Mouse (Mus musculus): ENCODE data around the gene Fastk.

The Fastk gene

GRCm38 (mm10) chr5:24444746-24445427 lies at the start of gene Fastk:
Gene Fastk (minus strand): TSS chr5:24445287.
- in situ Hi-C loops (cut with MboI; ENCODE audit: unreplicated experiment in 2 of 2), result no loop called here

GRCm38 (mm10) chr5:24492546-24493285 lies 47.6 kb upstream of the Fastk start:
- in situ Hi-C loops (cut with MboI; ENCODE audit: unreplicated experiment in 2 of 2), result loop anchor here in 1 of 2 experiments (25.0 kb wide), 1 partner anchor 330 kb away; the partner anchor contains the start of gene Nupl2

DNA sequence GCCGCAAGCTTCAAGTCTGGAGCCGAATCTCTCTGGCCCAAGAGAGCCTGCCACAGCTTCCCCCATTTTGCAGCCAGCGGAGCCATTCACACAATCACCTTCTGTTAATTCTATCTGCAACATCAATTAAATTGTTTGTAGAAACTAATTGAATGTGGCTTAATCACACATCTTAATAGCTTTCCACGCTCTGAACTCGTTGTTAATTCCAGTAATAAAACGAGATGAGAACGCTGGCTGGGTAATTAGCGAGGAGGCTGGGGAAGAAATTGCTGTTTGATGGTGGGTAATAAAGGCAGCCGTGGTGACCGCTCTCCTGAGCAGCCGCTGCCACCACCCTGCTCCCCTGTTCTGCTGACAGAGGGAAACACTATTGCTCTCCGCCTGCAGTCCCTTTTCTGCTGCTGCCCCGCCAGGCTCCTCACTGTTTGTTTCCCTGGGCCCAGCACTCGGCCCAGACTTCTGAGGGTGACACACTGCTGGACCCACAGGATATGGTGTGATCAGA lies 45.4 kb upstream of the Fastk start:
- in situ Hi-C loops (cut with MboI; ENCODE audit: unreplicated experiment in 2 of 2), result loop anchor here in 1 of 2 experiments (25.0 kb wide), 1 partner anchor 328 kb away; the partner anchor contains the start of gene Nupl2

DNA sequence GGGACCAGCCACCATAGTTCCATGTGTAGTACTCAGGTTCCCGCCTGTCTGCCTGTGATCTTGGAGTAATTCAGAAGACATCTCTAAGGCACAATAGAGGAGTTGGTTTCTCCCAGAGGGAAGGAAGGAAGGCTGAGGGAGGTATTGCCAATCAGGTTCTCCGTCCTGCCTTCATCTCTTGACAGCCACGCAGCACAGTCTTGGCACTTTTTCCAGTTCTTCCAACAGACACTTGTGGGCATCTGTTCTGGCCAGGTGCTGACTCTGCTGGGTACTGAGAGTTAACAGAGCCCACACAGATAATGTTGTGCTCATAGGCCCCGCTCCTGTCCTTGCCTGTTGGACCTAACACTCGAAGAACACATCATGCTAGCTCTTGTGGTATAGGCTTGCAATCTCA lies 41.7 kb upstream of the Fastk start:
- in situ Hi-C loops (cut with MboI; ENCODE audit: unreplicated experiment in 2 of 2), result loop anchor here in 1 of 2 experiments (25.0 kb wide), 1 partner anchor 324 kb away; the partner anchor contains the start of gene Nupl2

DNA sequence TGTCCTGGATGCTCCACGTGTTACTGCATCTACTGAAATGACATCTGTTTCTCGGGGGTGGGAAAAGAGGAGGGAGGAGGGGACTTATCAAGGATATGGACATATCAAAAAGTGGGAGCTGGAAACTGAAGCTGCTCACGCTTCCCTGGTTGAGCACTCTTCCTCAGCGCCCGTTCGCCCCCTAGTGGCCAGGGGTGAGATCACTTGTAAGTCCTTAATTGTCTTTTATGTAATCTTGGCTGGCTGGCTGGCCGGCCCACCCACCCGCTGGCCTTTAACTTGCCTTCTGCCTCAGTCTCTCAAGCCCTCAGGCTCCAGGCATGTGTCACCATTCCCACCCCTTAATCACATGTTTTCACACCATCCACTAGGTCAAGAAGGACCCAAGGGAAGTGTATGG lies 41.0 kb upstream of the Fastk start:
- in situ Hi-C loops (cut with MboI; ENCODE audit: unreplicated experiment in 2 of 2), result loop anchor here in 1 of 2 experiments (25.0 kb wide), 1 partner anchor 324 kb away; the partner anchor contains the start of gene Nupl2

DNA sequence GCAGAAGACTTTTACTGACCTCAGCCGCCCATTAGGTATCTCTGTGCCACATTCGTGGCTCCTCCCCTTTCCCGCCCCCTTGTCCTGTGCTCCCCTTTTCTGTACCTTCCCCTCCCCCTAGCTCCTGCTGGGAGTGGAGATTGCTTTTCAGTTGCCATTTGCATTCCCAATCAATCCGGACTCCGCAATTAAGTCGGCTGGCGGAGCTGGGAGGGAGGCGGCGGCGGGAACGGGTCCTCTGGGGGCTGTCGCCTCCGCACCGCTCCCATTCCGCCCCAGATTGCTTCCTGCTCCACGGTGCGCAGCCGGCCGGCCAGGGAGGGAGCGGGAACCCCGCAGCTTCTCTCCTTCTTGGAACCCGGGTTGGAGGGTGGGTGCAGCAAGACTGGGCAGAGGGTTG lies 39.9 kb upstream of the Fastk start:
- in situ Hi-C loops (cut with MboI; ENCODE audit: unreplicated experiment in 2 of 2), result loop anchor here in 1 of 2 experiments (25.0 kb wide), 1 partner anchor 323 kb away; the partner anchor contains the start of gene Nupl2

GRCm38 (mm10) chr5:24483326-24483725 lies 38.2 kb upstream of the Fastk start:
- in situ Hi-C loops (cut with MboI; ENCODE audit: unreplicated experiment in 2 of 2), result loop anchor here in 1 of 2 experiments (25.0 kb wide), 1 partner anchor 321 kb away; the partner anchor contains the start of gene Nupl2

DNA sequence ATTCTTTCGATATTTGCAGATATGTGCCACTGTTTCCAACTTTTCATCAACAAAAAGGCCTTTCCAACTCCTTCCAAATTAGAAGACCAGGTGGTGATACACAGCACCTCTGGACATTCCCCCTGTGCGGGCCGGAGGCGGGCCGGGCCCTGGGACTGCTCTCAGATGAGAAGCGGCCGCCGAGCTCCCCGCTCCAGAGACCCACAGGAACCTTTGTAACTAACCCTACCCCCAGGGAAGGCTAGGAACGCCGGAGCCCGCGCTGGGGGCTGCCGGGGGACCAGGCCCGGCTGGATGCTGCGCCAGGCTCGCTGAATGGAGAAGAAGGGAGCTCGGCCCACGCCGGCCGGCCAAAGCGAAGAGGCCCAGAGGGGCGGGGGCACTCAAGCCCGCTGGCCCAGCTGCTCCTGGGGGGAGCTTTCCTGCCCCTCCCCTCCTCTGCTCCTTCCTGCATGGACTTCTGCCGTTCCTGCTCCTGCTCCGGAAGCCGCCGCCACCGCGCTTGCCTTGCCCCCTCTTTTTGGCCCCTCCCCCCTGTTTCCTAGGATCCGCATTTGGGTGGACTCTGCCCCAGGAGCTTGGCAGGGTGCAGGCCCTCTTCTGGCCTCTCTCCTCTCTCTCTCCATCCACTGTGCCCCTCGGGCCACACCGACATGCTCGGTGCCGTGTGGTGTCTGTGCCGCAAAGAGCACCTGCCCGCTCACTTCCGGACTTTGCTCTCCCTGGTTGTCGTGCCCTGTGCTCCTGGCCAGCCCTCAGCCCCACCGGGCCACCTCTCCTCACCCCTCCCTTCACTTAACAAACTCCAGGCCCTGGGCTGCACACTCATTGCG lies 37.4 kb upstream of the Fastk start:
- in situ Hi-C loops (cut with MboI; ENCODE audit: unreplicated experiment in 2 of 2), result loop anchor here in 1 of 2 experiments (25.0 kb wide), 1 partner anchor 320 kb away; the partner anchor contains the start of gene Nupl2

DNA sequence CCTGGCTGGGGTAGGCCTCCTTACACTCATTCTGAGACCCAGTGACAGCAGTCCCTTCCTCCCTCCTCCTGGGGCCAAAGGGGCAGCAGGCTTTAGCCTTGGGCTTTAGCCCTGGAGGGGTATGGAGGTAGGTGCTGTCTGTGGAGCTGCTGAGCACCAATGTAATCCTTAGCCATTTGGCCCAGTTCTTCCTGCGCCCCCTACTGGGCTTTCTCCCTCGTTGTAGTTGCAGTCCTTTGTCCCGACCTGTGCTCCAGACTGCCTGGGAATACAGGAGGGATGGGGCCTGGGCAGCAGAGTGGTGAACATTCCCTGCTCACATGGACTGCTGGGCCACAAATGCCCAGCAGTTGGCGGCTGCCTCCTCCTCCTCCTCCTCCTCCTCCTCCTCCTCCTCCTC lies 36.6 kb upstream of the Fastk start:
- in situ Hi-C loops (cut with MboI; ENCODE audit: unreplicated experiment in 2 of 2), result loop anchor here in 1 of 2 experiments (25.0 kb wide), 1 partner anchor 319 kb away; the partner anchor contains the start of gene Nupl2

DNA sequence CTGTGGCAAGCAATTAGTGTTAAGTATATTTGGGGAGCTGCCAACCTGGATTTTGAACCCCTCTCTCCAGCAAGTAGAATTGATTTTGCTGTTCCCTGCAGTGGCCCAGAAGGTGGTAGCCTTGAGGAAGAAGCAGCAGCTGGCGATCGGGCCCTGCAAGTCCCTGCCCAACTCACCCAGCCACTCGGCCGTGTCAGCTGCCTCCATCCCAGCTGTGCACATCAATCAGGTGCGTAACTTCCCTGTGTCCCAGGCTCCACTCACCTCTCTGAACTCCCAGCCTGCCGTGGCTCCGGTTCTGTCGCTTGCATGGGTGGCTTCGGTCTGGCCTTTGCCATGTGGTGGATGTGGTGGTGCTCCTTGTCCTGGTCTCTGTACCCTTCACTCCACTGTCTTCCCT lies 32.8 kb upstream of the Fastk start:
- in situ Hi-C loops (cut with MboI; ENCODE audit: unreplicated experiment in 2 of 2), result loop anchor here in 1 of 2 experiments (25.0 kb wide), 1 partner anchor 316 kb away; the partner anchor contains the start of gene Nupl2

DNA sequence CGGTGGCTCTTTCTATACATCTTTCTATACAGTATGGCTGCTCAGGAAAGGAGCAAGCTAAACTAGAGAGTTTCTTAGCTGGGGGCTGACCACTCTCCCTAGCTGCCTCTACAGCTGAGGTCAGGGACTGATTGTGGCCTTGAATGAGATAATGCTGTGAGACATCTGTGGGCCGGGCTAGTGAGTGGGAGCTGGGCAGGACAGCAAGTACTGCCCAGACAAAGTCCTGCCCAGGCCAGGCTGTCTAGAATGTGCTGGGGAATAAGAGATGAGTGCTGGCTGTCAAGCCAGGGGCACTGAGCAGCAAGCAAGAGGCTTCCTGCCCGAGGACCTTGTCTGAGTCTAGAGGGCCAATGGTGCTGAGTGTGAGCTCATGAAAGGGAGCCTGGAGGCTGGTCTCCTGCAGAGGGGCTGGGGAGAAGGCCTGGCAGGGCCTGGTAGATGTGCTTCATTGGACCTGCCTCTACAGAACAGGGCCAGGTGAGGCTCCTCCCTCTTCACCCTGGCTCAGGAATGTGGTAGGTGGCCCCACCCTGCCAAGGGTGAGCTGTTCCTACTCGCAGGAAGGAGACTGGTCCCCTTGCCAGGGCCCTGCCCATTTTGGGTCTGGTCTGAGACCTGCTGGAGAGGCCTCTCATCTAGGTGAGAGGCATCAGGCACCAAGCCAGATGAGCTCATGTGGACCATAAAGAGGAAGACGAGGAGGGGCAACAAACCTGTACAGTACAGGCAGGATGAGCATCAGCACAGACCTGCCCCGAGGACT lies 30.6 kb upstream of the Fastk start:
- in situ Hi-C loops (cut with MboI; ENCODE audit: unreplicated experiment in 2 of 2), result loop anchor here in 1 of 2 experiments (25.0 kb wide), 1 partner anchor 313 kb away; the partner anchor contains the start of gene Nupl2

- in situ Hi-C loops (cut with MboI; ENCODE audit: unreplicated experiment in 2 of 2), result loop anchor here (5.0 to 25.0 kb wide), 3 partner anchors 57 to 312 kb away; partner anchors contain the start of gene Nupl2 (in 1 of the 2)
Observed at GRCm38 (mm10) chr5:24474723-24475261, 29.7 kb upstream of the Fastk start.

DNA sequence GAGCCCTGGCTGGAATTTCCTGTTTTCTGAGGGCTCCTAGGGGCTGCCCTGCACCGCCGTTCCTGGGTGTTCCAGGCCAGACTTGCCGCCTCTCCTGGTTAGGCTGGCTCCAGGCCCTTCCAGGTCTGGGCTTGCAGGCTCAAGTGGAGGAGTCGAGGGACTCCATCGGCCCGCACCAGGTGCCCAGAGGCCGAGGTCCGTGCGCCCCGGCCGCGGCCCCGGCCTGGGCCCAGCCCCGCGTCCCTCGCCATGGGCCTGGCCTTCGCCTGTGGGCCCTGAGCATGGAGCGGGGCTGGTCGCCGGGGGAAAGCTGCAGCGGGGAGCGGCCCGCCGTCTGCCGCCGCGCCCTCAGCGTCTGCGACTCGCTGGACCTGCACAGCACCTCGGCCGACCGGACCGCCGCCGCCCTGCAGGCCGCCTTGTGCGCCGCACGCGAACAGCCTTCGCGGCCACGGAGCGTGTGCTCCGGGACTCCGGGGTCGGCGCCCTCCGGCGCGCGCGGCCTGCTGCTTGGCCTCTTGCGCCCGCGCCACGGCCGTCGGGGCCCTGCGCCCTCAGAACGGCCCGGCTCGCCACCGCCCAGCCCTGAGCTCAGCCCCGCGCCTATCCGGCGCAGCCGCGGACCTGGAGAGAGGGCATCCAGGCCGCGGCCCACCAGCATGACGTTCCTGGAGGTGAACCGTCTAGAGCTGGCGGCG lies 29.1 kb upstream of the Fastk start:
- in situ Hi-C loops (cut with MboI; ENCODE audit: unreplicated experiment in 2 of 2), result loop anchor here (5.0 kb wide), 2 partner anchors 57 to 212 kb away; no protein-coding TSS in a partner anchor

DNA sequence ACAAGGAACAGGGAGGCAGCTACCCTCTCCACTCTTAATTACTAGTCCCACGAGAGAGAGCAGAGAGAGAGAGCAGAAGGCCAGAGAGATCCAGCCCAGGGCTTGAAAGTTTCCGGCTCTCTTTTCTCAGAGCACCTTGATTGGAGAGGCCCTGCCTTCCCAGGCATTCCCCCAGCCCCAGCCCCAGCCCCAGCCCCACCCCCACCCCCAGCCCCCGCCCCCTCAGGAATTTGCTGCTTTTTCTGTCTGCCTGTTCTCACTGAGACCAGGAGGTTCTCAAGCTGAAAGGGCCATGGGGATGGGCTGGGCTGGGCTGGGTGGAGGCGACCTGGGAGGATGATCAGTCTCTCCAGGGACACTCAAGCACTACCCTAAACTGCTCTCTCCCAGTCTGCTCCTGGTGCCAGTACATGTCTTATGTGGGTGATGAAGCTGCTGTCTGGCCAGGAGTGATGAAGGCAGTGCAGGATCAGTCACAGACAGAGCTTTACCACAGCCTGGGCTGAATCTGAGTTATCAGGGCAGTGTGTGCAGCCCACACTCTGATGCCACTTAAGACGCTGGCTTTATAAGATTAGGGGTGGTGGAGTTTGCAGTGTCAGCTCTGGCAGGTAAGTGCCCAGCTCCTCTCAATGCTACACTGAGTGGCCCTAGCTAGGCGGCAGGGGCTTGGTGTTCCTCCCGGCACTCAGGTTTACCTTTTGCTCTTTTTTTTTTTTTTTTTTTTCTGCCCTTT lies 28.0 kb upstream of the Fastk start:
- in situ Hi-C loops (cut with MboI; ENCODE audit: unreplicated experiment in 2 of 2), result loop anchor here (5.0 kb wide), 2 partner anchors 56 to 211 kb away; no protein-coding TSS in a partner anchor

GRCm38 (mm10) chr5:24470600-24470999 lies 25.5 kb upstream of the Fastk start:
- in situ Hi-C loops (cut with MboI; ENCODE audit: unreplicated experiment in 2 of 2), result loop anchor here (5.0 kb wide), 2 partner anchors 53 to 208 kb away; no protein-coding TSS in a partner anchor

DNA sequence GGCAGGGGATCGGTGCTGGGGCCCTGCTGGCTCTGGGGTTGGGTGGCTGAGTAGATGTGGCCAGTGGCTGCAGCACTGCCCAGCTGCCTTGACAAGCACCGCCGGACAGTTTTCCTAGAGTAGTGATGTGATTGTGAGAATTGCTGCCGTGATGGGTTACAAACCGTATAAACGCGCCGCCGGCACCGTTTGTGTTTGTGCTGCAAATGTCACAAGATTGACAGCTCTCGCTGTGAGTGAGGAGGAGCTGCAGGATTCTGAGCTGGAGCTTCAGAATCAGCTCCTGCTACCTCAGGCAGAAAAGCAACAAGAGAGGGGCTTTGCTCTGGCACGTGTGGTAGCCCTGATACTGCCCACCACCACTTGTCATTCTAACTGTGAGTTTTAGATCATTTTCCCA lies 21.7 kb upstream of the Fastk start:
- in situ Hi-C loops (cut with MboI; ENCODE audit: unreplicated experiment in 2 of 2), result loop anchor here in 1 of 2 experiments (5.0 kb wide), 1 partner anchor 204 kb away; no protein-coding TSS in a partner anchor

- in situ Hi-C loops (cut with MboI; ENCODE audit: unreplicated experiment in 2 of 2), result loop anchor here in 1 of 2 experiments (5.0 to 10.0 kb wide), 2 partner anchors 33 to 611 kb away; partner anchors contain the start of genes Cdk5, Slc4a2 and Tomm7
Observed at GRCm38 (mm10) chr5:24455613-24456012, 10.5 kb upstream of the Fastk start.

All from v-Abl transformed pro-B cells (cell line).